Mouse (Mus musculus) layer of hippocampus, adult 2 months (tissue): ENCODE measurements around the gene Prm3. TPM values are rescaled to one million over a fixed set of nuclear protein-coding genes. Genes with fewer than 3 reads are reported as not detected.
A peak's percentile ranks its signal among the peaks of the same experiment; 100 is the strongest.

ENCODE experiments used
- DNase-seq, 2 experiments: peaks; one replicate each; pipeline ENCODE4 v3.0.0; 2022; ENCODE audit warnings: low spot score in 2 of 2
- H3K27ac ChIP-seq: fragments of 200-600 bp; 2 replicates; pipeline ENCODE4 v1.8.1; 2022
- H3K4me3 ChIP-seq: fragments of 200-600 bp; 2 replicates; pipeline ENCODE4 v1.8.1; 2022; ENCODE audit warnings: mild to moderate bottlenecking
- CTCF ChIP-seq: fragments of 200-600 bp; conservative IDR thresholded peaks from 2 replicates; pipeline ENCODE4 v1.8.1; 2022; ENCODE audit warnings: antibody characterized with exemption, mild to moderate bottlenecking, moderate library complexity
- total RNA-seq, 2 experiments: library from RNA; stranded (reverse); gene quantifications; 2 replicates each; pipeline ENCODE4 v1.2.3; 2021

Gene Prm3
- total RNA-seq, 2 experiments from 2014 or later, result not detected

GRCm38 (mm10) chr16:10776322-10776721 is 14.4 kb downstream of the Prm3 start:
- no peak for DNase-seq
- no peak for TF ChIP-seq CTCF
- H3K4me3 ChIP-seq, result no peak overlapping the region
- no peak overlapping the region for H3K27ac ChIP-seq

GRCm38 (mm10) chr16:10774726-10775125 is 16.0 kb downstream of the Prm3 start:
- H3K27ac ChIP-seq, result no peak overlapping the region
- DNase-seq, result no peak
- no peak for TF ChIP-seq CTCF
- no peak overlapping the region for H3K4me3 ChIP-seq

GRCm38 (mm10) chr16:10773543-10773942 is 17.2 kb downstream of the Prm3 start:
- TF ChIP-seq CTCF, result no peak
- H3K27ac ChIP-seq, result no peak overlapping the region
- DNase-seq, result no peak
- no peak overlapping the region for H3K4me3 ChIP-seq

GRCm38 (mm10) chr16:10771769-10772510 is 18.8 kb downstream of the Prm3 start:
- no peak for TF ChIP-seq CTCF
- DNase-seq, result no peak
- Histone ChIP-seq H3K27ac (no peak overlapping the region), H3K4me3 (no peak overlapping the region)

GRCm38 (mm10) chr16:10770531-10771325 is 20.0 kb downstream of the Prm3 start:
- DNase-seq, result no peak
- Histone ChIP-seq H3K27ac (no peak overlapping the region), H3K4me3 (no peak overlapping the region)
- peak; percentile 38 for TF ChIP-seq CTCF

- no peak overlapping the region for H3K4me3 ChIP-seq
- DNase-seq, result peak in 1 of 2 experiments; percentile 19
- no peak overlapping the region for H3K27ac ChIP-seq
- TF ChIP-seq CTCF, result no peak
These were observed 21.1 kb downstream of the Prm3 start for GRCm38 (mm10) chr16:10769661-10770060.

GRCm38 (mm10) chr16:10768821-10769220 is 21.9 kb downstream of the Prm3 start:
- no peak overlapping the region for H3K27ac ChIP-seq
- no peak for TF ChIP-seq CTCF
- DNase-seq, result no peak
- H3K4me3 ChIP-seq, result no peak overlapping the region

- Histone ChIP-seq H3K4me3 (no peak overlapping the region), H3K27ac (no peak overlapping the region)
- peak; percentile 41 to 74 for DNase-seq
- TF ChIP-seq CTCF, result peak; percentile 88
These were observed 23.6 kb downstream of the Prm3 start for GRCm38 (mm10) chr16:10767158-10767557.

- Histone ChIP-seq H3K27ac (no peak overlapping the region), H3K4me3 (no peak overlapping the region)
- DNase-seq, result no peak
- TF ChIP-seq CTCF, result no peak
These were observed 26.4 kb downstream of the Prm3 start for GRCm38 (mm10) chr16:10764323-10764722.

GRCm38 (mm10) chr16:10763540-10764264 is 27.0 kb downstream of the Prm3 start:
- no peak for DNase-seq
- H3K27ac ChIP-seq, result no peak overlapping the region
- no peak overlapping the region for H3K4me3 ChIP-seq
- TF ChIP-seq CTCF, result no peak

- TF ChIP-seq CTCF, result no peak
- Histone ChIP-seq H3K27ac (no peak overlapping the region), H3K4me3 (no peak overlapping the region)
- DNase-seq, result no peak
These were observed 28.0 kb downstream of the Prm3 start for GRCm38 (mm10) chr16:10762569-10763180.

- TF ChIP-seq CTCF, result no peak
- H3K4me3 ChIP-seq, result no peak overlapping the region
- no peak for DNase-seq
- H3K27ac ChIP-seq, result no peak overlapping the region
These were observed 29.5 kb downstream of the Prm3 start for GRCm38 (mm10) chr16:10761182-10761581.

- Histone ChIP-seq H3K4me3 (no peak overlapping the region), H3K27ac (no peak overlapping the region)
- no peak for DNase-seq
- no peak for TF ChIP-seq CTCF
These were observed 34.5 kb downstream of the Prm3 start for GRCm38 (mm10) chr16:10756168-10756567.
